In genomic region chr3:131306255-131306654, GRCm38 (mm10) we compare ENCODE assay signal across 25 mouse cellular contexts.
"Had no signal": no experiment of that assay in that cellular context is flagged by ENCODE, and none has a peak within 500 bp of the region (broad histone marks: within the 10 kb centered on the region; RNA-seq: fewer than 3 reads in every experiment).

No protein-coding gene starts in this region.

- DNase-seq: gastrocnemius, adult 2 months; gastrocnemius, postnatal 10 days; gastrocnemius, postnatal 25 days; heart, adult 11 months; heart, adult 2 months; heart, postnatal 14 days; heart, postnatal 36 days; kidney, adult 11 months; kidney, adult 8-10 months; kidney, postnatal 10 days; kidney, postnatal 25 days; layer of hippocampus, adult 9-11 months; layer of hippocampus, postnatal 36 days; liver; liver, embryonic 13.5 days had no signal

- H3K4me3 ChIP-seq: gastrocnemius, adult 2 months; heart, adult 2 months; heart, embryonic 13.5 days; heart, embryonic 15.5 days; hindbrain, embryonic 13.5 days; hindbrain, embryonic 15.5 days; limb, embryonic 10.5 days; limb, embryonic 12.5 days; liver, embryonic 13.5 days had no signal

- H3K9me3 ChIP-seq: hindbrain, embryonic 15.5 days had no signal

- H3K27ac ChIP-seq: gastrocnemius, adult 2 months; heart, adult 2 months; heart, embryonic 13.5 days; heart, embryonic 15.5 days; hindbrain, embryonic 13.5 days; hindbrain, embryonic 15.5 days; hindbrain, postnatal 0 days; limb, embryonic 10.5 days; limb, embryonic 12.5 days; liver, embryonic 13.5 days had no signal

- H3K9ac ChIP-seq: heart, embryonic 13.5 days; heart, embryonic 15.5 days; hindbrain, embryonic 13.5 days; hindbrain, embryonic 15.5 days; limb, embryonic 12.5 days; liver, embryonic 13.5 days had no signal

- ATAC-seq: hindbrain, postnatal 0 days; intestine, embryonic 16.5 days had no signal

- H3K36me3 ChIP-seq: heart, embryonic 13.5 days; heart, embryonic 15.5 days; hindbrain, embryonic 13.5 days; hindbrain, embryonic 15.5 days; limb, embryonic 10.5 days; limb, embryonic 12.5 days; liver, embryonic 13.5 days had no signal

- H3K4me2 ChIP-seq: heart, embryonic 11.5 days; heart, embryonic 13.5 days; heart, embryonic 15.5 days; hindbrain, embryonic 13.5 days; hindbrain, embryonic 15.5 days; limb, embryonic 12.5 days; liver, embryonic 11.5 days; liver, embryonic 13.5 days had no signal

- H3K27me3 ChIP-seq: heart, embryonic 15.5 days; hindbrain, embryonic 13.5 days; hindbrain, embryonic 15.5 days; liver, embryonic 13.5 days had no signal
